Mouse (Mus musculus): ENCODE measurements around the gene Bad. TPM values are rescaled to one million over a fixed set of nuclear protein-coding genes. Genes with fewer than 3 reads are reported as not detected.
A peak's percentile ranks its signal among the peaks of the same experiment; 100 is the strongest.
"Not testable (repeated sequence)": the region's sequence is repeated elsewhere in the genome, so short reads cannot be mapped to it uniquely, and the experiment has no call there.

Gene Bad
- polyA plus RNA-seq, 1 experiment from 2014 or later, result 69.1 TPM

DNA sequence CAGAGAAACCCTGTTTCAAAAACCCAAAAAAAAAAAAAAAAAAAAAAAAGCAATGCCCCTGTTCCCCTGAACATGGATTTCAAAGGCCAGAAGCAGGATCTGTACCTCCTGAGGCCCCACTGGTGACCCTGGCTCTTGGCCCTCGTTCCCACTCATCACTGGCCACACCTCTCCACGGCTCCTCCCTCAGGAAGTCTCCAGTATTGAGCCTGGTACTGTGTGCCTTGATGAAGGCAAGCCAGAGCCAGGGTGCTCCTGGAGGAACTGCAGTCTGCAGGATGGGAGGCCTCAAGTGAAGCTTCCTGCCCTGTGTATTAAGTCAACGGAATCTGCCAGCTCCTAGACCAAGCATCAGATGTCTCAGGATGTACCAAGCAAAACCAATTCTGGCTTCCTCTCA, 35.5 kb upstream of the Bad start:
- Histone ChIP-seq H3K4me3 (ENCODE audit: low read depth, low read length) (no peak overlapping the region), H3K27me3 (ENCODE audit: control insufficient read depth, insufficient read depth, low read length) (no peaks in the 10 kb centered on the region), H3K27ac (ENCODE audit: low read length) (no peak overlapping the region), H3K4me1 (ENCODE audit: control insufficient read depth, insufficient read depth, low read length) (peaks cover 17% of the 10 kb centered on the region; the same call in 1 of the 2 replicates), H3K4me2 (replicated peaks; ENCODE audit: low read depth, low read length) (no peak overlapping the region), H3K36me3 (ENCODE audit: control insufficient read depth, insufficient read depth, low read length) (peaks cover 18% of the 10 kb centered on the region), H3K9me3 (ENCODE audit: control insufficient read depth, low read depth, low read length) (no peaks in the 10 kb centered on the region), H3K9ac (replicated peaks; ENCODE audit: low read depth, low read length) (no peak overlapping the region)
- ATAC-seq (ENCODE audit: insufficient number of reproducible peaks, insufficient read depth, low FRiP score, low read depth), result no peak
- 87% methylated on average over 3 of the region's 3 CpGs for WGBS

DNA sequence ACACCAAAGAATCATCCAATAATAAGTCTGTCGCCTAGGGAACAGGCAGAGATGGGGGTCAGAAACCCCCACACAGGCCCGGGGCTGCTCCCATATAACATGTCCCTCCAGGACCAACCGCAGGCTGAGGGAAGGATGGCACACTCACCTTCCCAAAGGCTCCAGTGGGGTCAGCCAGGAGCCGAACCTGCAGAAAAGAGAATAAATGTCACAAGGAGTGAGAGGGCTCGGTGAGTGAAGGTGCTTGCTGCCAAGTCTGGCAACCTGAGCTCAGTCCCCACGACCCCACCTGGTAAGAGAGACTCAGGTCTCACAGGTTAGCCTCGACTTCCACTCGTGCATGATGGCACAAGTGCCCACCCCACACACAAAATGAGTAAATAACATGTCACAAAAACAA, 34.6 kb upstream of the Bad start:
- WGBS, result 87% methylated on average over 8 of the region's 8 CpGs
- Histone ChIP-seq H3K27me3 (ENCODE audit: control insufficient read depth, insufficient read depth, low read length) (no peaks in the 10 kb centered on the region), H3K27ac (ENCODE audit: low read length) (no peak overlapping the region), H3K9me3 (ENCODE audit: control insufficient read depth, low read depth, low read length) (no peaks in the 10 kb centered on the region), H3K4me2 (replicated peaks; ENCODE audit: low read depth, low read length) (no peak overlapping the region), H3K36me3 (ENCODE audit: control insufficient read depth, insufficient read depth, low read length) (peaks cover 27% of the 10 kb centered on the region), H3K4me3 (ENCODE audit: low read depth, low read length) (no peak overlapping the region), H3K4me1 (ENCODE audit: control insufficient read depth, insufficient read depth, low read length) (peaks cover 20% of the 10 kb centered on the region; the same call in 1 of the 2 replicates), H3K9ac (replicated peaks; ENCODE audit: low read depth, low read length) (no peak overlapping the region)
- no peak for ATAC-seq (ENCODE audit: insufficient number of reproducible peaks, insufficient read depth, low FRiP score, low read depth)

DNA sequence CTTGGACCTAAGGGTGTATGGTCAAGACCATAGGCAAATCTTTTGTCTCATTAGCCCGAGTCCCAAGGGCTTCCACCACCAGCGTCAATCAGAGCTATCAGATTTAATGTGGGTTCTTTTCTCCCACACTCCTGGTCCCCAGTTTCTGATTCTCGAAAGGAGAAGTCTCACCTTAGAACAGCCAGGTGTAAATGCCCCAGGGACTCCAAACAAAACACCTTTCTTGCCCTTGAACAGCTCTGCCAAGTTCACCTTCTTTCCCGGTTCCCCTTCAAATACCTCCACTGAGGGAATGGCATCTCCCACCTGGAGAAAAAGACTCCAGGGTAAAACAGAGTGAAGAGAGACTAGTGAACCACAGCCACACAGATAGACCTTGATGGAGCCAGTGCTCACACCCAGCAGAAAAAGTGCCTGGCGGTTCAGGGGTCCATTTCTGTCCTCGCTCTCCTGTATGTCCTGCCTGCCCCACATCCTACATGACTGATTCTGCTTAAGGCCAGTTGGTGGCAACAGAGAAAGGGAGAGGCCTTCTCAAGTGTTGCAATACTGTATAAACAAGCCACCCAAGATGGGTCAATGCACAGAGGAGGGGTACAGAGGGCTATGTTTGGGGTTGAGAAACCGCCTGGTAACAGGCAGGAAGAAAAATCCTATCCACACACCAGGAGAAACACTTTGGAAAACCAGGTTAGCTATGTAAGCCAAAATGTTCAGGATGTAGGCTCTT, 33.7 kb upstream of the Bad start:
- H3K27me3 ChIP-seq (ENCODE audit: control insufficient read depth, insufficient read depth, low read length), result no peaks in the 10 kb centered on the region
- H3K27ac ChIP-seq (ENCODE audit: low read length), result no peak overlapping the region
- peaks cover 20% of the 10 kb centered on the region; the same call in 1 of the 2 replicates for H3K4me1 ChIP-seq (ENCODE audit: control insufficient read depth, insufficient read depth, low read length)
- peak overlapping the region; percentile 88 for H3K4me2 ChIP-seq (replicated peaks; ENCODE audit: low read depth, low read length)
- peak overlapping the region; percentile 57 for H3K4me3 ChIP-seq (ENCODE audit: low read depth, low read length)
- 79% methylated on average over 7 of the region's 7 CpGs for WGBS
- ATAC-seq (ENCODE audit: insufficient number of reproducible peaks, insufficient read depth, low FRiP score, low read depth), result no peak
- no peaks in the 10 kb centered on the region for H3K9me3 ChIP-seq (ENCODE audit: control insufficient read depth, low read depth, low read length)
- peaks cover 35% of the 10 kb centered on the region for H3K36me3 ChIP-seq (ENCODE audit: control insufficient read depth, insufficient read depth, low read length)
- peak overlapping the region; percentile 45 for H3K9ac ChIP-seq (replicated peaks; ENCODE audit: low read depth, low read length)

DNA sequence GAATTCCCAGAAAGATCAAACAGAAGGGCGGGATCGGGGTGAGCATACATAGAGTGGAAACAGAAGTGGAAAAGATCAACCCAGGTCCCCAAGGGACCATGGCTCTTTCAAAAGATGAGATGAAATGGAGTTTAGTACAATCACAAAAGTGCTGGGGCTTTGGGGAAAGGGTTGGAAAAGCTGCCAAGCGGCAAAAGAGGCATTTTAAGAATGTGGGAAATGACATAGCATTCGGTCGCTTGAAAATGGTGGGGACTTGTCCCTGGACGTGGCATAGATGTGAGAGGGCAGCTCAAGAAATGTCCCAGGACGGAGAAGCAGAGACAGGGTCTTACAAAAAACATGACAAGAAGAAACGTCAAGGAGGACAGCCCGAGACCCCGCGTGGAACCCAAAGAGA, 32.6 kb upstream of the Bad start:
- peak overlapping the region; percentile 57 for H3K4me3 ChIP-seq (ENCODE audit: low read depth, low read length)
- ATAC-seq (ENCODE audit: insufficient number of reproducible peaks, insufficient read depth, low FRiP score, low read depth), result no peak
- peak overlapping the region; percentile 99 for H3K27ac ChIP-seq (ENCODE audit: low read length)
- 6% methylated on average over 11 of the region's 11 CpGs for WGBS
- peak overlapping the region; percentile 88 for H3K4me2 ChIP-seq (replicated peaks; ENCODE audit: low read depth, low read length)
- H3K27me3 ChIP-seq (ENCODE audit: control insufficient read depth, insufficient read depth, low read length), result no peaks in the 10 kb centered on the region
- H3K9me3 ChIP-seq (ENCODE audit: control insufficient read depth, low read depth, low read length), result no peaks in the 10 kb centered on the region
- peaks cover 20% of the 10 kb centered on the region; the same call in 1 of the 2 replicates for H3K4me1 ChIP-seq (ENCODE audit: control insufficient read depth, insufficient read depth, low read length)
- peak overlapping the region; percentile 45 for H3K9ac ChIP-seq (replicated peaks; ENCODE audit: low read depth, low read length)
- H3K36me3 ChIP-seq (ENCODE audit: control insufficient read depth, insufficient read depth, low read length), result peaks cover 40% of the 10 kb centered on the region

DNA sequence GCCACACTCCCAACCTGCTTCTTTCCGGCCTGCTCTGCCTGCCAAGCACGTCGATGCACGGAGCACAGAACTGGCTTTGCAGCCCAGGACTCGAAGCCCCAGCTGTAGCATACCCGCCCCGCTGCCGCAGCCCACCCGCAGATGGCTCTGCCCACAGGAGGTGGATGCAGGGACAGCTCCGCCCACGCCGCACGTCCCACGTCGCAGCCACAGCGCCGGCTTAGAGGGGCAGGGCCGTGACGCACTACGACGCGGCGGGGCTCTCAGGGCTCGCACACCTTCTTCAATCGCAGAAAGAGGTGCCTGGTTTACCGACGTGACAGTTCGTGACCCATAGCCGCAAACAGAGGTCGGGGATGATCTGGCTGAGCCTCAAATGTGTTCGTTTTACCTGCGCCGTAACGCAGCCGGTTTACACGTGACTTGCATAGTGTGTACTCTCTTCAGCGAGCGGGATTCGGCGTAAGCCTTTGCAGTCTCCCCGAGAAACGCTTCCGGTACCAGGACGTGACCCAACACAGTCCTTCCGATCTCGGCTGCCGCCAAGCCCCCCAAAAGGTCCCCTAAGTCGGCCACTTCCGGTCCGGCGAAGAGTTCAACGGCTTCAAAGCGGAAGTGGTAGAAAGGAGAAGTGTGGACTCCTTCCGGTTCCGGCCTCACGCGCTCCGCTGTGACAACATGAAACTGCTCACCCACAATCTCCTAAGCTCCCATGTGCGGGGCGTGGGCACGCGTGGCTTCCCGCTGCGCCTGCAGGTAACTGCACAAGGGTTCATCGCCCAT, 32.0 kb upstream of the Bad start, which contains the start of the genes Trmt112 and Prdx5:
Gene Trmt112, plus strand, starts transcription at position 192 of the 783 bp plus-strand sequence.
Gene Prdx5, minus strand, starts transcription at position 600 of the 783 bp plus-strand sequence.
- Histone ChIP-seq H3K9ac (replicated peaks; ENCODE audit: low read depth, low read length) (peak within 1 kb of the TSS; percentile 45), H3K36me3 (ENCODE audit: control insufficient read depth, insufficient read depth, low read length) (peaks cover 40% of the 10 kb centered on the region), H3K4me2 (replicated peaks; ENCODE audit: low read depth, low read length) (peak within 1 kb of the TSS; percentile 88), H3K27me3 (ENCODE audit: control insufficient read depth, insufficient read depth, low read length) (no peaks in the 10 kb centered on the region), H3K27ac (ENCODE audit: low read length) (peak within 1 kb of the TSS; percentile 99), H3K9me3 (ENCODE audit: control insufficient read depth, low read depth, low read length) (no peaks in the 10 kb centered on the region), H3K4me1 (ENCODE audit: control insufficient read depth, insufficient read depth, low read length) (peaks cover 20% of the 10 kb centered on the region; the same call in 1 of the 2 replicates), H3K4me3 (ENCODE audit: low read depth, low read length) (peak within 1 kb of the TSS; percentile 57)
- WGBS, result under 1% methylated on average over 65 of the region's 65 CpGs
- peak; percentile 91 for ATAC-seq (ENCODE audit: insufficient number of reproducible peaks, insufficient read depth, low FRiP score, low read depth)

DNA sequence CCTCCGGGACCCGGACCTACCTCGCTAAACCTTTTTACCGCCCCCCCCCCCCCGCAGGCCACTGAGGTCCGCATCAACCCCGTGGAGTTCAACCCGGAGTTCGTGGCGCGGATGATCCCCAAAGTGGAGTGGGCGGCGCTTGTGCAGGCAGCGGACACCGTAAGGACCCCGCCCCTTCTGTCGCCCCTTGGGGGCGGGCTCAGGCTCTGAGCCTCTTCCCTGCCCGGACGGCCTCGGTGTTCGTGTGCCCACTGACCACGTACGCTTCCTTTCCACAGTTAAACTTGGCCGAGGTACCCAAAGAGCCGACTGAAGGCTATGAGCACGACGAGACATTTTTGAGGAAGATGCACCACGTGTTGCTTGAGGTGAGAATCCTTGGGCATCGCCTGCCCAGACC, 31.4 kb upstream of the Bad start:
- H3K27me3 ChIP-seq (ENCODE audit: control insufficient read depth, insufficient read depth, low read length); H3K9me3 ChIP-seq (ENCODE audit: control insufficient read depth, low read depth, low read length): not testable (repeated sequence)
- Histone ChIP-seq H3K36me3 (ENCODE audit: control insufficient read depth, insufficient read depth, low read length) (peaks cover 38% of the 10 kb centered on the region), H3K9ac (replicated peaks; ENCODE audit: low read depth, low read length) (peak overlapping the region; percentile 45), H3K4me2 (replicated peaks; ENCODE audit: low read depth, low read length) (peak overlapping the region; percentile 88), H3K4me1 (ENCODE audit: control insufficient read depth, insufficient read depth, low read length) (peaks cover 20% of the 10 kb centered on the region; the same call in 1 of the 2 replicates), H3K27ac (ENCODE audit: low read length) (peak overlapping the region; percentile 99), H3K4me3 (ENCODE audit: low read depth, low read length) (peak overlapping the region; percentile 57)
- under 1% methylated on average over 30 of the region's 30 CpGs for WGBS
- peak; percentile 34; the same call in 1 of the 2 replicates for ATAC-seq (ENCODE audit: insufficient number of reproducible peaks, insufficient read depth, low FRiP score, low read depth)

DNA sequence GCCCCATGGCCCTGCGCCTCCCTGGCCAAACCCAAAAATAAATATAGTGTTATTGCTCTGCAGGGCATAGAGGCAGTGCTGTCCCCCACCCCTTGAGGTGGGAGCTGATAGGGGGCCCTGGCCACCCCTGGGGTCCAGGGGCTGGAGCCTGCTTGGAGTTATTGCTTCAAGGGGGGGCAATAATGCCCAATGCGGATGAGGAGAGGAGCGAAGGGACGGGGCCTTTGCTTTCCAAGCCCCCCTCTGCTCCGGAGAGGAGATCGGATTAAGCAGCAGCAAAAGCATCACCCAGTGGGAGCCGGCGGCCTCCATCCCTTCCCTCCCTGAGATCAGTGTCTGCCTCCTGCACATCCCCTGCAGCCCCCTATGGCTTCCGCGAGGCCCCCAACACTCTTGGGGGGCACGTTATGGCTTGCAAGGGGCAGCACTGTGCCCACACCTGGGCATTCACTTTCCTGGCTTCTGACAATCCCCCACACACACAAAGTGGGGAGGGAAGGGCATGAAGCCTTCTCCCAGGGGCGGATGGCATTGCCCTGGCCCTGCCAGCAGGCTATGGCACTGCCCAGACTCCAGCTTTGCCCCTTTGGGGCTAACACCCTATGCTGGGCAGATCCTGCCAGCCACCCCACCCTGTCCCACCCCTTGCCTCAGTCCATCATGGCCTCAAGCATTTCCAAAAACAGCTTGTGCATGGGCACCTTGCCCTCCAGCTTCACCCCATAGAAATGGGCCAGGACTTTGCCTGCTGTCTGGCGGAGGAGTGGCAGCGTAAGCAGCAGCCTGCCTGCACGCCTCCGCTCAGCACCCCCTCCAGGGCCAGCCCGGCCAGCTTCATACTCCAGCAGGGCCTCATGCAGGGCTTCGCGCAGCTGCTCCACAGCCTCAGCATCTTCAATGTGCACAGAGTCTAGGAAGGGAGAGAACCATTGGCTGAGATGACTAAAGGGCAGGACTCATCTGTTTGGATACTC, 30.3 kb upstream of the Bad start:
- 88% methylated on average over 19 of the region's 19 CpGs for WGBS
- Histone ChIP-seq H3K4me3 (ENCODE audit: low read depth, low read length) (peak overlapping the region; percentile 57; the same call in 1 of the 2 replicates), H3K36me3 (ENCODE audit: control insufficient read depth, insufficient read depth, low read length) (peaks cover 31% of the 10 kb centered on the region), H3K9ac (replicated peaks; ENCODE audit: low read depth, low read length) (no peak overlapping the region; the same call in 1 of the 2 replicates), H3K9me3 (ENCODE audit: control insufficient read depth, low read depth, low read length) (no peaks in the 10 kb centered on the region), H3K4me1 (ENCODE audit: control insufficient read depth, insufficient read depth, low read length) (peaks cover 20% of the 10 kb centered on the region; the same call in 1 of the 2 replicates), H3K27ac (ENCODE audit: low read length) (no peak overlapping the region), H3K27me3 (ENCODE audit: control insufficient read depth, insufficient read depth, low read length) (no peaks in the 10 kb centered on the region), H3K4me2 (replicated peaks; ENCODE audit: low read depth, low read length) (peak overlapping the region; percentile 88)
- ATAC-seq (ENCODE audit: insufficient number of reproducible peaks, insufficient read depth, low FRiP score, low read depth), result no peak

Measured in stomach, embryonic 14.5 days (tissue).